Mouse (Mus musculus) embryo, embryonic 10.5 days (tissue): Measurements from ENCODE around the gene Slk.

Experiments
- DNase-seq: peaks from one replicate; pipeline ENCODE4 v3.0.0-alpha.2; 2015; ENCODE audit warnings: low spot score

Gene Slk

DNA sequence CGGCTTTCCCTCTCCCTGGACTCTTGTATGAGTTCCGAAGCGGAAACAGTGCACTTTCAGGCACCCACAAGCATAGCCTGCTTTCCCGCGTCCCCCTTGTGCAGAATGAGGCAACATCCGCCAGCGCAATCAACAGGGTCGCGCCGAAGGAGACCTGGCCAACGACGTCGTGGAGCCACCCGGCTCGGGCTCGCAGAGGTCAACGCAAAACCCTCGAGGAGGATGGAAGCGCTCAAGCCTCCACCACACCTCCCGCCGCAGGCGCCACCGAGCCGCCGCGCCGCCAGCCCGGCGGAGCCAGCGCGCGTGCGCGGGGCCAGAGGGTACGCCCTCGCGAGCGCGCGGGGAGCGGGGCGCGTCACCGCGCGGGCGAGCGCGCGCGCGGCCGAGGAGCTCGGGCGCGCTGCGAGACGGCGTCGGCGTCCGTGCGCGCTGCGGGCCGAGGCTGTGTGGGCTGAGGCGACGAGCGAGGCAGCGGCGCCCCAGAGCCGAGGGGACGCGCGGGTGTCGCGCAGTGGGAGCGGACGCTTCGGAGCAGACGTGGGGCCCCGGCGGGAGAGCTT is at the start of gene Slk:
TSS of gene Slk (plus strand) at position 454 of the 563 bp plus-strand sequence.
- peak; percentile 92 for DNase-seq

GRCm38 (mm10) chr19:47531309-47531708 is 48.2 kb upstream of the Slk start:
- DNase-seq, result no peak

DNA sequence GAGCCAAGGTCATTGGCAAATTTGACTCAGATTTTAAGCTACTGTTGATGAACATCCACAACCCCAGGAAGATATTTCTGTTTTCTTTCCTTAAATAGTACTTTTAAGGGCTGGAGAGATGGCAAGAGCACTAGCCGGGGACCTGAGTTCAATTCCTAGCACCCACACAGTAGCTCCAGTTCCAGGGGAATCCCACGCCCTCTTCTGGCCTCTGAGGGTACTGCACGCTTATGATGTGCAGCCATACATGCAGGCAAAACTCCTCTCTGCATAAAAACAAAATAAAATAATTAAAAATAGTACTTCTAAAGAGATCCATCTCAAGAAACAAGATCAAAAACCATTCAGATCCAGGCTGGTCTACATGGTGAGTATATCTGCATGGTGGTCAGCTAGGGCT is 47.0 kb upstream of the Slk start:
- no peak for DNase-seq

DNA sequence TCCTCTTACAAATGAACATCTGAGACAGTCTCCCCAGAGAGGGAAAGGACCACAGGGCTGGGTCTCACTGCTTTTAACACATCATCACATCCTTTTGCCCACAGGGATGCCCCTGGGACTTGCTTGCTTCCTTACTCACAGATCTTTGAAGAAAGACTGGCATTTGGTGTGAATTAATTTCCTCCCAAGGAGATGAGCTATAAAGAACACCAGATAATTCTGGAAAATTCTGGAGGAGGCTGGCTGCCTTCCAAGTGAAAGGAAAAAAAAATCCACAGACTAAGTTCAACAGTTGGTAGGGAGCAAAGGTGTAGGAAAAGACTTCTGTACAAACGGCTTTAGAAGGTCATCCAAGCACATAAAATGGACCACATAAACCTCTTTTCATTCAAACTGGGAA is 45.3 kb upstream of the Slk start:
- no peak for DNase-seq

DNA sequence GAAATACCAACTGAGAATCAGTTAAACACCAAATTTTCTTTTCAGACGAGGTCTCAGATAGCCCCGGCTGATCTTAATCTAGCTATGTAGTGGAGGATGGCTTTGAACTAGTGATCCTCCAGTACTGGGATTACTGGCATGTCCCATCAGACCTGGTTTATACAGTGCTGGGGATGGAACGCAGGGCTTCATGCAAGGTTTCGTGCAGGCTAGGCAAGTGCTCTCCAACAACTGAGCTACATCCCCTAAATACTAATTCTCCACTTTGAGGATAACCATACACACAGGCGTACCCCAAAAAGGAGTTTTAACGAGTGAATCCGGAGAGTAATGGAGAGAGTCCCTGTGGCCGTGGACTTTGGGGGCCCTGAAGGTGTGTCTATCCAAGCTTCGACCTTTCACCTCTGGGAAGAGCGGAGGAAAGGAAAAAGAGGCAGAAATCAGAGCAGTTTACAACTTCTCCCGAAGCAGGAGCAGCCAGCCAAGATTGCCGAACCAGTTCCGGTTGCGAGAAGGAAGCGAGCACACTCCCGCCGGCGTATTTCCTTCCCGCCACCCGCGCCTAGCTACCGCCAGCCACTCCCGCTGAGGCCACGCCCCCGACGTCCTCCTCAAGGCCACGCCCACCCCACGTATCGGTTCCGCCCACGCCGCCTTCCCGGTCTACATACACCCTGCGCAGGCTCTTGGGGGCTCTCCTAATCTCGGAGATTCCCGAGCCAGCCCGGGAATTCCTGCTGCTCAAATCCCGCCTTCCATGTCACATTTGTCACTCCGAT is 42.8 kb upstream of the Slk start:
- DNase-seq, result peak; percentile 100

DNA sequence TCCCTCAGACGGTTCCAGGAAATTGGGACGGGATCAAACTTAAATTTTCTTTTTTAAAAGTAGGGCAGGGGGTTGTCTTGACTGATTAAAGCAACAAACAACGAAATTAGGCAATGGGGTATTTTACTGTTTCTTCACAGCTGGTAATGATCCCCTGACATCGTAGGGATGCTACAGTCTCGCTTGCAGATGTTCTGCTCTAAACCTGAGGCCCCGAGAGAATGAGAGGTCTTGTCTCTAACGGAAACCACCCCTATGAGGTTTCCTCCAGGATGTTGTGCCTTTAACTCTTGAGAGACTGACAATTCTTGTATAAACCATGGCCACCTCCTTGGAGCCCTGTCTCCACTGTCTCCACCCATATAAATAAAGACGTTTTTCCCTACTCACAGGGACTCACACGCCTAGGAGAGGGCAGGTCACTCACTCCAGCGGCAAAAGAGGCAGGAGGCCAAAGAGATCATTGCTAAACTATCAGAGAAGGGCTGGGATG is 42.1 kb upstream of the Slk start, which contains the start of gene Stn1:
TSS of gene Stn1 (minus strand) at position 208 of the 493 bp plus-strand sequence.
- DNase-seq, result no peak

- no peak for DNase-seq
Observed at GRCm38 (mm10) chr19:47537879-47538278, 41.6 kb upstream of the Slk start.

DNA sequence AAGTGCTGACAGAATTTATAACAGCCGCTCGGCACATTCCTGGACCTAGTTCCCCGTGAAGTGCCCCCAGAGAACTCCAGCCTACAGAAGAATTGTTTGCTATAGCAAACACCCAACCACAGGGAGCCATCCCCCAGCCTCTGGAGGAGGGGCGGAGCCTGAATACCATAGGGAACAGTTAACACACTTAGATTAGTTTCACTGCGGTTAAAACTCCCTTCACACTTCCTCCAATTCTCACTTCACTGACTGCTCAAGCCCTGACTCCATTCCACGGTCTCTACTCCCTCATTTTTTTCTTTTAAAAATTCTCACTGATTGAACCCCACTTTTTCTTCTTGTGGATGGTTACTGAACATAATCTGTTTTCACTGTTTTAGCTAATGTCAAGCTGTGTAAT is 40.7 kb upstream of the Slk start:
- DNase-seq, result peak; percentile 47

- DNase-seq, result no peak
Observed at GRCm38 (mm10) chr19:47542441-47542840, 37.0 kb upstream of the Slk start.

GRCm38 (mm10) chr19:47545055-47545454 is 34.4 kb upstream of the Slk start:
- DNase-seq, result no peak

DNA sequence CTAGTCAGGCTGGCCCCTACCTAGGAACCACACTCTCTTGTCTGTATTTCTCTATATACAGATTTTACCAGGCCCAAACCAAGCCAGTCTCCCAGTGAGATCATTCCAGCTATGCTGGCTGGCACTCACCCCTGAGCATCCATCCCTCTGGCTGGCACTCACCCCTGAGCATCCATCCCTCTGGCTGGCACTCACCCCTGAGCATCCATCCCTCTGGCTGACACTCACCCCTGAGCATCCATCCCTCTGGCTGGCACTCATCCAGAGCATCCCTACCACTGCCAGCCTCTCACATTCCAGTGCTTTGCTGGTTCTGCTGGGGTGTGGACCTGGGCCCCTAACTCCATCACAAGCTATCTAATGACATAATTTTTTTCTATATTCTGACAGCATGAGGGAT is 34.0 kb upstream of the Slk start:
- DNase-seq, result no peak

GRCm38 (mm10) chr19:47548432-47549076 is 30.9 kb upstream of the Slk start:
- no peak for DNase-seq

GRCm38 (mm10) chr19:47549174-47549573 is 30.3 kb upstream of the Slk start:
- DNase-seq, result no peak

DNA sequence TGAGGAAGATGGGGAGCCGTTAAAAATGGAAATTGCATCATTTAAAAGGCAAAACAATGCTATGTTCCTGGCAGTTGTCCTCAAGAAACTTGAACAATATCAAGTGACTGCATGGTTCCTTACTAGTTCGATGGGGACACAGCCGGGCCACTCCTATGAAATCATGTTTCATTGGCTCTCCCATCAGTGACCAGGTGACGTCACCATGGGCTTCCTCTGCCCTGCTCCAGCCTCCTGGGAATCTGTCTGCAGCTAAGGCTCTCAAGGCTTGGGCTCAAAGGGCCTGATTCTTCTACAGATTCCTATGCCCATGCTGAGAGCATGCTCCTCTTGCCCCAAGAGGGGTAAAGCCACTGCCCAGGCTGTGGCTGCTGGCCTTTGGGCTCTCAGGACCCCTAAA is 29.9 kb upstream of the Slk start:
- no peak for DNase-seq

- DNase-seq, result no peak
Observed at GRCm38 (mm10) chr19:47559145-47559544, 20.3 kb upstream of the Slk start.

DNA sequence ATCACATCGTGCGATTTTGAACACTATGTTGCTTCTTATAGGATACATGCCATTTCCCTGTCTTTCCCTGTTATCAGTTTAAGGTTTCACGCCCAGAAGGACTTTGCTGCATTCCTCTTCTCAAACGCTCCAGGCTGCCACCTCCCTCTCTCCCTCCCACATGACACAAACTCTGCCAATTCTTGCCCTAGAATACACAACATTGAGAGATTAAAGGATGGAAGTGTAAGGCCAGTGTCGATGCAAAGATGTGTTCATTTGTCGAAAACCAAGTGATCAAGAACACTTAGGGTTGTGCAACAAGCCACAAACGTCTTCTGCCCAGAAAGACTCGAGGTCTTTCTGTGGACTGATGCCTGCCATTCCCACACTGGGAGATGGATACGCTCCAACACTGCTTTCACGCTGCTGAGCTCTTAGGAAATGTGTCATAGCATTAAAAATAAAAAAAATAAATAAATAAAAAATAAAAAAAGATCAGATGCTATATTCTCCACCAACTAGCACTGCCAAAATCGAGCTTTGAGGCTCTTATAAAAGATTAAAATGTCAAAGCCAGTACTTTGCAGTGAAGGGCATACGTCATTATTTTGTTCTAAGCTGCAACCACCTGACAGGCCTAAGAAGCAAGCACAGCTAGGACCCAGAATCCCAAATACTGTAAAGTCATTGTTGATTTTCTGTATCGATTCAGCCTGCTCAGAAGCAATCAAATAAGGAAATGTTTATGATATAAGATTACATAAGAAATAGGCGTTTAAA is 19.5 kb upstream of the Slk start:
- DNase-seq, result no peak

DNA sequence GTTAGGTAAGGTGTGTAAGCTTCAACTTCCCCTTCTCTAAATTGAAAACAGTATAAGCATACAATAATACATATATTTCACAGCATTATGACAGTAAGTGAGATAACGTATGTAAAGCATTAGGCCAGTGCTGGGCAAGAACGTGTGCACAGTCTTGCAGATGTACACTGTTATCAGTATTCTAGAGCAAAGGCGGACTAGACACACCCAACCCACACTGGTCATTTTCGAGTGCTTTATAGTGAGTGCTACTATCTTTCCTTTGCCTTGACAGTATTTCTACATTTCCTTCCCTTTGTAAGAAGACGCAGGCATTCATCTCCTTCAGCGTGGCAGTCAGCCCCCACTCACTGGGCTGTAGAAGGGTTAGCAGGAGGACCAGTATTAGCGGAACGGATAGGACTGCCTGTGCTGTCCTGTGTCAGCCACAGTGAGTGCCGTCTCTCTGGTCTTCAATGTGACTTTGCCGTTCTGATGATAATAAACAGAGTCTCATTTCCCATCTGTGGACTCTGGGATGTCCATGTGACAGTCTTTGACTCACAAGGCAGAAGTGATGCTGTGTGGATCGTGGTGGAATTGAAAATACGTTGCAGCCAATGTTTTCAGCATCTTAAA is 18.8 kb upstream of the Slk start:
- no peak for DNase-seq

DNA sequence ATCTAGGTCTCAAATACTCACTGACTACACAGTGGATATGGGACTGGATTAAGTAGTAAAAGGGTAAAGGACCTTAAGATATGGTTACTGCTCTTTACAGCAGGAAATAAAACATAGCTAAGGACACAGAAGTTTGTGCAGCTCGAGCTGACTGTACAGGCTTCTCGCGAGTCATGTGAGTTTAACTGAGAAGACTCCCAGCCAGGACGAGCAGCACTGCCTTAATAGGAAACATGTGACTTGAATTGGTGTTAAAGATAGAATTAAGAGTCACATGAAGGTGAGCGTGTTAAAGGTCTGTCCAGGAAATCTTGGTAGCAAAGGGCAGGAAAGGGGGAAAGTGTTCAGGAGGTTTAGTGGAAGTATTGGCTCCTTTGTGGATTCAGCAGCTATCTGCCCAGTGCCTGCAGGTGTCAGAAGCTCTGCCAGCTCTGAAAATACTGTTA is 17.5 kb upstream of the Slk start:
- no peak for DNase-seq

DNA sequence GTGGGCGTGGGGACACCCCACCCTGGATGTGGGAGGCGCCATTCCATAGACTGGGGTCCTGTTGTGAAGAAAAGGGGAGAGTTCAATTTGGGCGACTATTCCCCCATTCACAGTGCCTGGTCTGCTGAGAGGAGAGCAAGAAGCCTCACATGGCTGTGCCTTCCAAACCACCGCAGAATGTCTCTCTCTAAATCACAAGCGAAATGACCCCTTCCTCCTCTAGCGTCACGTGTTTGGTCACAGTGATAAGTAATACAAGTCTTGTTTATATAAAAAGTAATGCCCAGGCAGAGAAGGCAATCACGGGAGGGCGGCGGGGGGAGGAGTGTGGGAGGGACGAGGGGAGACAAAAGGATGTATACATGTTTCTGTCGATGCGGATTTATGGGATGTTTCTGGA is 15.8 kb upstream of the Slk start:
- DNase-seq, result no peak

GRCm38 (mm10) chr19:47565031-47565654 is 14.3 kb upstream of the Slk start:
- no peak for DNase-seq

GRCm38 (mm10) chr19:47565994-47566393 is 13.5 kb upstream of the Slk start:
- DNase-seq, result no peak
